Mouse (Mus musculus) lung, postnatal 0 days (tissue): ENCODE data around the gene Csgalnact2. TPM values are rescaled to one million over a fixed set of nuclear protein-coding genes. Genes with fewer than 3 reads are reported as not detected.
A peak's percentile ranks its signal among the peaks of the same experiment; 100 is the strongest.

Source experiments
- ATAC-seq: fragments of 200-750 bp; cut with Nextera tagmentation; 2 replicates; pipeline ENCODE4 v1.8.0; 2017; ENCODE audit warnings: moderate library complexity
- DNase-seq: peaks from one replicate; pipeline ENCODE4 v3.0.0-alpha.2; 2016; ENCODE audit warnings: low spot score
- H3K27ac ChIP-seq: fragments of 300-500 bp; sonication (generic); 2 replicates; pipeline ENCODE4 v1.5.1; 2014; ENCODE audit warnings: antibody characterized with exemption, mild to moderate bottlenecking, low read length, mixed read lengths
- H3K27me3 ChIP-seq: fragments of 300-500 bp; sonication (generic); replicated peaks from 2 replicates; pipeline ENCODE4 v1.6.1; 2014; ENCODE audit warnings: low read length, mixed read lengths; ENCODE audit not compliant: insufficient read depth
- H3K36me3 ChIP-seq: fragments of 300-500 bp; sonication (generic); 2 replicates; pipeline ENCODE4 v1.6.1; 2014; ENCODE audit warnings: low read length, mixed read lengths; ENCODE audit not compliant: insufficient read depth
- H3K4me1 ChIP-seq: fragments of 300-500 bp; sonication (generic); 2 replicates; pipeline ENCODE4 v1.6.1; 2014; ENCODE audit warnings: antibody characterized with exemption, low read depth, low read length, mixed read lengths; ENCODE audit not compliant: insufficient read depth
- H3K4me2 ChIP-seq: fragments of 300-500 bp; sonication (generic); replicated peaks from 2 replicates; pipeline ENCODE4 v1.6.1; 2014; ENCODE audit warnings: low read depth, mild to moderate bottlenecking, low read length, moderate library complexity, mixed read lengths
- H3K4me3 ChIP-seq: fragments of 300-500 bp; sonication (generic); 2 replicates; pipeline ENCODE4 v1.5.1; 2014; ENCODE audit warnings: low read depth, low read length
- H3K9ac ChIP-seq: fragments of 300-500 bp; sonication (generic); replicated peaks from 2 replicates; pipeline ENCODE4 v1.6.1; 2014; ENCODE audit warnings: low read depth, mild to moderate bottlenecking
- H3K9me3 ChIP-seq: fragments of 300-500 bp; sonication (generic); 2 replicates; pipeline ENCODE4 v1.6.1; 2016; ENCODE audit warnings: low read length, mixed read lengths
- CTCF ChIP-seq: IDR thresholded peaks from 2 replicates; pipeline ENCODE4 v1.5.1; 2016; ENCODE audit warnings: antibody characterized with exemption, mild to moderate bottlenecking
- EP300 ChIP-seq: IDR thresholded peaks from 2 replicates; pipeline ENCODE4 v1.6.1; 2016; ENCODE audit warnings: antibody characterized with exemption, mild to moderate bottlenecking, control low read depth
- WGBS: fragments of 180-500 bp; shearing (Covaris S2); extraction: QIAGEN DNeasy Blood & Tissue Kit; methylation state at CpG from one replicate; pipeline ENCODE4 v1.1.7; 2014; 5-methylcytosine and 5-hydroxymethylcytosine counted together
- polyA plus RNA-seq: library from polyadenylated mRNA; unstranded; fragments of >200 nt; fragmentation: Nextera tagmentation; extraction: Ambion mirVana; gene quantifications from 2 replicates; pipeline ENCODE4 v1.2.1, GENCODE M21; 2015

Csgalnact2 gene
- polyA plus RNA-seq, 1 experiment from 2014 or later: 36.6 TPM

- Histone ChIP-seq H3K27me3 (no peaks in the 10 kb centered on the region), H3K9me3 (no peaks in the 10 kb centered on the region), H3K36me3 (no peaks in the 10 kb centered on the region), H3K4me1 (no peaks in the 10 kb centered on the region), H3K9ac (no peak overlapping the region), H3K4me3 (no peak overlapping the region), H3K27ac (no peak overlapping the region), H3K4me2 (no peak overlapping the region)
- peak; percentile 74 for DNase-seq
- WGBS: 61% methylated on average over 8 of the region's 8 CpGs
- ATAC-seq: peak; percentile 41
- TF ChIP-seq CTCF (no peak), EP300 (0 out of 2 replicates have a peak, but pooled peaks have one; percentile 17)
Measured at GRCm38 (mm10) chr6:118097765-118098365, 41.1 kb downstream of the Csgalnact2 start.

GRCm38 (mm10) chr6:118090827-118091226, 48.1 kb downstream of the Csgalnact2 start:
- H3K9ac ChIP-seq: no peak overlapping the region
- H3K27me3 ChIP-seq: no peaks in the 10 kb centered on the region
- no peaks in the 10 kb centered on the region for H3K9me3 ChIP-seq
- no peaks in the 10 kb centered on the region for H3K4me1 ChIP-seq
- no peak overlapping the region for H3K4me3 ChIP-seq
- no peak for TF ChIP-seq EP300
- no peak for TF ChIP-seq CTCF
- 61% methylated on average over 9 of the region's 9 CpGs for WGBS
- DNase-seq: no peak
- H3K4me2 ChIP-seq: no peak overlapping the region
- no peak for ATAC-seq
- H3K36me3 ChIP-seq: peaks cover 19% of the 10 kb centered on the region; the same call in 1 of the 2 replicates
- no peak overlapping the region for H3K27ac ChIP-seq

- WGBS: 85% methylated on average over 17 of the region's 17 CpGs
- no peaks in the 10 kb centered on the region for H3K4me1 ChIP-seq
- H3K9ac ChIP-seq: no peak overlapping the region
- no peaks in the 10 kb centered on the region for H3K9me3 ChIP-seq
- ATAC-seq: no peak
- H3K4me2 ChIP-seq: no peak overlapping the region
- H3K27me3 ChIP-seq: no peaks in the 10 kb centered on the region
- no peak for DNase-seq
- H3K4me3 ChIP-seq: no peak overlapping the region
- peaks cover 19% of the 10 kb centered on the region; the same call in 1 of the 2 replicates for H3K36me3 ChIP-seq
- no peak for TF ChIP-seq CTCF
- no peak for TF ChIP-seq EP300
- no peak overlapping the region for H3K27ac ChIP-seq
Measured at GRCm38 (mm10) chr6:118088750-118089440, 50.0 kb downstream of the Csgalnact2 start.

GRCm38 (mm10) chr6:118087955-118088354, 51.0 kb downstream of the Csgalnact2 start:
- Histone ChIP-seq H3K4me2 (no peak overlapping the region), H3K9ac (no peak overlapping the region), H3K36me3 (peaks cover 19% of the 10 kb centered on the region; the same call in 1 of the 2 replicates), H3K27me3 (no peaks in the 10 kb centered on the region), H3K4me1 (no peaks in the 10 kb centered on the region), H3K4me3 (no peak overlapping the region), H3K9me3 (no peaks in the 10 kb centered on the region), H3K27ac (no peak overlapping the region)
- WGBS: 62% methylated on average over 8 of the region's 8 CpGs
- no peak for DNase-seq
- no peak for TF ChIP-seq EP300
- peak; percentile 63 for TF ChIP-seq CTCF
- no peak for ATAC-seq

- Histone ChIP-seq H3K9me3 (no peaks in the 10 kb centered on the region), H3K4me2 (no peak overlapping the region), H3K4me1 (no peaks in the 10 kb centered on the region), H3K4me3 (no peak overlapping the region), H3K27ac (no peak overlapping the region), H3K9ac (no peak overlapping the region), H3K27me3 (no peaks in the 10 kb centered on the region), H3K36me3 (peaks cover 19% of the 10 kb centered on the region)
- TF ChIP-seq CTCF (no peak), EP300 (no peak)
- DNase-seq: no peak
- 85% methylated on average over 8 of the region's 8 CpGs for WGBS
- no peak for ATAC-seq
Measured at GRCm38 (mm10) chr6:118084596-118084995, 54.3 kb downstream of the Csgalnact2 start.

GRCm38 (mm10) chr6:118083608-118084007, 55.3 kb downstream of the Csgalnact2 start:
- H3K4me3 ChIP-seq: no peak overlapping the region
- ATAC-seq (no peak), DNase-seq (no peak)
- H3K9ac ChIP-seq: no peak overlapping the region
- H3K4me1 ChIP-seq: no peaks in the 10 kb centered on the region
- WGBS: 65% methylated on average over 6 of the region's 6 CpGs
- no peak for TF ChIP-seq CTCF
- no peak overlapping the region for H3K27ac ChIP-seq
- no peaks in the 10 kb centered on the region for H3K9me3 ChIP-seq
- peaks cover 19% of the 10 kb centered on the region for H3K36me3 ChIP-seq
- no peak overlapping the region for H3K4me2 ChIP-seq
- H3K27me3 ChIP-seq: no peaks in the 10 kb centered on the region
